Mouse (Mus musculus) embryonic facial prominence, embryonic 13.5 days (tissue): ENCODE measurements at regions not wholly inside any gene's neighbourhood (a gene's known extent, or its start where the extent isn't known, plus 50 kb on each side); places are given as distances from the start of the nearest gene placed in this dataset.

ENCODE experiments used
- ATAC-seq: fragments of 200-750 bp; cut with Nextera tagmentation; 2 replicates; pipeline ENCODE4 v1.8.0; 2017; ENCODE audit warnings: low read depth; ENCODE audit not compliant: insufficient number of reproducible peaks, insufficient read depth, low FRiP score, low TSS enrichment
- H3K27ac ChIP-seq: fragments of 300-500 bp; sonication (generic); 2 replicates; pipeline ENCODE4 v1.5.1; 2015; ENCODE audit warnings: moderate library complexity, mild to moderate bottlenecking, inconsistent platforms
- H3K27me3 ChIP-seq: fragments of 300-500 bp; sonication (generic); 2 replicates; pipeline ENCODE4 v1.6.1; 2015; ENCODE audit warnings: mild to moderate bottlenecking, inconsistent platforms
- H3K36me3 ChIP-seq: fragments of 300-500 bp; sonication (generic); 2 replicates; pipeline ENCODE4 v1.6.1; 2015; ENCODE audit warnings: mild to moderate bottlenecking, inconsistent platforms
- H3K4me1 ChIP-seq: fragments of 300-500 bp; sonication (generic); 2 replicates; pipeline ENCODE4 v1.6.1; 2015; ENCODE audit warnings: inconsistent platforms
- H3K4me2 ChIP-seq: fragments of 300-500 bp; sonication (generic); 2 replicates; pipeline ENCODE4 v1.6.1; 2015; ENCODE audit warnings: moderate library complexity, mild to moderate bottlenecking, inconsistent platforms
- H3K4me3 ChIP-seq: fragments of 300-500 bp; sonication (generic); 2 replicates; pipeline ENCODE4 v1.5.1; 2015; ENCODE audit warnings: mild to moderate bottlenecking, inconsistent platforms
- H3K9ac ChIP-seq: fragments of 300-500 bp; sonication (generic); 2 replicates; pipeline ENCODE4 v1.6.1; 2015; ENCODE audit warnings: mild to moderate bottlenecking, inconsistent platforms
- H3K9me3 ChIP-seq: fragments of 300-500 bp; sonication (generic); 2 replicates; pipeline ENCODE4 v1.6.1; 2016; ENCODE audit warnings: inconsistent platforms
- WGBS: fragments of 180-500 bp; shearing (Covaris S2); methylation state at CpG from one replicate; pipeline ENCODE4 v1.1.7; 2015; ENCODE audit warnings: mixed read lengths; 5-methylcytosine and 5-hydroxymethylcytosine counted together

GRCm38 (mm10) chr15:62353786-62354185 lies 1431.0 kb upstream of the A1bg start:
- no peaks in the 10 kb centered on the region for H3K9me3 ChIP-seq
- H3K4me1 ChIP-seq, result no peaks in the 10 kb centered on the region
- no peaks in the 10 kb centered on the region for H3K27me3 ChIP-seq
- H3K4me3 ChIP-seq, result no peak overlapping the region
- ATAC-seq, result no peak
- no peak overlapping the region for H3K27ac ChIP-seq
- no peak overlapping the region for H3K4me2 ChIP-seq
- WGBS, result 79% methylated on average over 4 of the region's 4 CpGs
- H3K9ac ChIP-seq, result no peak overlapping the region
- no peaks in the 10 kb centered on the region for H3K36me3 ChIP-seq

GRCm38 (mm10) chr15:62350862-62351757 lies 1428.3 kb upstream of the A1bg start:
- no peak overlapping the region for H3K9ac ChIP-seq

GRCm38 (mm10) chr15:62349981-62350380 lies 1427.2 kb upstream of the A1bg start:
- no peaks in the 10 kb centered on the region for H3K27me3 ChIP-seq
- H3K9me3 ChIP-seq, result no peaks in the 10 kb centered on the region
- no peak overlapping the region for H3K4me3 ChIP-seq
- no peak overlapping the region for H3K27ac ChIP-seq
- no peak overlapping the region for H3K9ac ChIP-seq
- no peak for ATAC-seq
- no peaks in the 10 kb centered on the region for H3K36me3 ChIP-seq
- 96% methylated on average over 3 of the region's 3 CpGs for WGBS
- no peak overlapping the region for H3K4me2 ChIP-seq
- no peaks in the 10 kb centered on the region for H3K4me1 ChIP-seq

More at GRCm38 (mm10) chr15:62350862-62351757, 1428.3 kb upstream of the A1bg start:
- ATAC-seq, result no peak
- Histone ChIP-seq H3K27ac (no peak overlapping the region), H3K4me1 (no peaks in the 10 kb centered on the region), H3K4me2 (no peak overlapping the region), H3K4me3 (no peak overlapping the region), H3K27me3 (no peaks in the 10 kb centered on the region), H3K36me3 (no peaks in the 10 kb centered on the region), H3K9me3 (no peaks in the 10 kb centered on the region)
- WGBS, result 74% methylated on average over 6 of the region's 6 CpGs

- H3K27ac ChIP-seq, result no peak overlapping the region
- no peaks in the 10 kb centered on the region for H3K27me3 ChIP-seq
- H3K4me1 ChIP-seq, result no peaks in the 10 kb centered on the region
- no peak overlapping the region for H3K9ac ChIP-seq
- no peak for ATAC-seq
- whole genome bisulfite sequencing, result 87% methylated on average over 2 of the region's 2 CpGs
- no peaks in the 10 kb centered on the region for H3K36me3 ChIP-seq
- H3K4me3 ChIP-seq, result no peak overlapping the region
- no peaks in the 10 kb centered on the region for H3K9me3 ChIP-seq
- no peak overlapping the region for H3K4me2 ChIP-seq
Observed at GRCm38 (mm10) chr15:62348956-62349355, 1426.1 kb upstream of the A1bg start.

GRCm38 (mm10) chr15:62347697-62348096 lies 1424.9 kb upstream of the A1bg start:
- no peak overlapping the region for H3K4me2 ChIP-seq
- no peaks in the 10 kb centered on the region for H3K27me3 ChIP-seq
- no peaks in the 10 kb centered on the region for H3K4me1 ChIP-seq
- no peak overlapping the region for H3K9ac ChIP-seq
- no peaks in the 10 kb centered on the region for H3K36me3 ChIP-seq
- no peak for ATAC-seq
- WGBS, result 94% methylated on average over 2 of the region's 2 CpGs
- no peaks in the 10 kb centered on the region for H3K9me3 ChIP-seq
- no peak overlapping the region for H3K4me3 ChIP-seq
- H3K27ac ChIP-seq, result no peak overlapping the region

GRCm38 (mm10) chr15:62345893-62346292 lies 1423.1 kb upstream of the A1bg start:
- H3K27me3 ChIP-seq, result no peaks in the 10 kb centered on the region
- ATAC-seq, result no peak
- WGBS, result 79% methylated on average over 5 of the region's 5 CpGs

GRCm38 (mm10) chr15:62336454-62337284 lies 1413.9 kb upstream of the A1bg start:
- no peak overlapping the region for H3K4me2 ChIP-seq
- H3K9me3 ChIP-seq, result no peaks in the 10 kb centered on the region
- WGBS, result 81% methylated on average over 6 of the region's 6 CpGs
- H3K9ac ChIP-seq, result no peak overlapping the region
- no peaks in the 10 kb centered on the region for H3K4me1 ChIP-seq
- no peaks in the 10 kb centered on the region for H3K36me3 ChIP-seq
- H3K27ac ChIP-seq, result no peak overlapping the region
- H3K4me3 ChIP-seq, result no peak overlapping the region
- no peaks in the 10 kb centered on the region for H3K27me3 ChIP-seq
- no peak for ATAC-seq

More at GRCm38 (mm10) chr15:62345893-62346292, 1423.1 kb upstream of the A1bg start:
- H3K27ac ChIP-seq, result no peak overlapping the region
- no peaks in the 10 kb centered on the region for H3K36me3 ChIP-seq
- H3K4me1 ChIP-seq, result no peaks in the 10 kb centered on the region
- H3K4me3 ChIP-seq, result no peak overlapping the region
- H3K4me2 ChIP-seq, result no peak overlapping the region
- no peaks in the 10 kb centered on the region for H3K9me3 ChIP-seq
- no peak overlapping the region for H3K9ac ChIP-seq

GRCm38 (mm10) chr15:62334256-62335009 lies 1411.6 kb upstream of the A1bg start:
- Histone ChIP-seq H3K4me3 (no peak overlapping the region), H3K27ac (no peak overlapping the region), H3K36me3 (no peaks in the 10 kb centered on the region), H3K27me3 (no peaks in the 10 kb centered on the region), H3K4me1 (no peaks in the 10 kb centered on the region), H3K9ac (no peak overlapping the region), H3K9me3 (no peaks in the 10 kb centered on the region), H3K4me2 (no peak overlapping the region)
- 94% methylated on average over 4 of the region's 4 CpGs for WGBS
- no peak for ATAC-seq

- no peak for ATAC-seq
- Histone ChIP-seq H3K9ac (no peak overlapping the region), H3K4me3 (no peak overlapping the region), H3K9me3 (no peaks in the 10 kb centered on the region), H3K4me2 (no peak overlapping the region), H3K27me3 (no peaks in the 10 kb centered on the region), H3K36me3 (no peaks in the 10 kb centered on the region), H3K27ac (no peak overlapping the region), H3K4me1 (peaks cover 12% of the 10 kb centered on the region; the same call in 1 of the 2 replicates)
- 76% methylated on average over 5 of the region's 5 CpGs for WGBS
Observed at GRCm38 (mm10) chr15:62332129-62332528, 1409.3 kb upstream of the A1bg start.

GRCm38 (mm10) chr15:62331138-62331800 lies 1408.5 kb upstream of the A1bg start:
- Histone ChIP-seq H3K4me2 (no peak overlapping the region), H3K4me1 (peaks cover 12% of the 10 kb centered on the region; the same call in 1 of the 2 replicates), H3K9ac (no peak overlapping the region), H3K4me3 (no peak overlapping the region), H3K27ac (no peak overlapping the region), H3K27me3 (no peaks in the 10 kb centered on the region), H3K9me3 (no peaks in the 10 kb centered on the region), H3K36me3 (no peaks in the 10 kb centered on the region)
- 87% methylated on average over 3 of the region's 3 CpGs for WGBS
- ATAC-seq, result no peak

- peaks cover 12% of the 10 kb centered on the region; the same call in 1 of the 2 replicates for H3K4me1 ChIP-seq
- no peak overlapping the region for H3K27ac ChIP-seq
- no peaks in the 10 kb centered on the region for H3K36me3 ChIP-seq
- WGBS, result 11% methylated on average over 3 of the region's 3 CpGs
- no peak overlapping the region for H3K4me3 ChIP-seq
- H3K9ac ChIP-seq, result no peak overlapping the region
- H3K4me2 ChIP-seq, result no peak overlapping the region
- ATAC-seq, result no peak
- no peaks in the 10 kb centered on the region for H3K27me3 ChIP-seq
- H3K9me3 ChIP-seq, result no peaks in the 10 kb centered on the region
Observed at GRCm38 (mm10) chr15:62328920-62329319, 1406.1 kb upstream of the A1bg start.
